Mouse (Mus musculus) limb, embryonic 12.5 days (tissue): ENCODE measurements at regions not wholly inside any gene's neighbourhood (a gene's known extent, or its start where the extent isn't known, plus 50 kb on each side); places are given as distances from the start of the nearest gene placed in this dataset.

Source experiments
- ATAC-seq: fragments of 200-750 bp; cut with Nextera tagmentation; 2 replicates; pipeline ENCODE4 v1.8.0; 2017; ENCODE audit warnings: low read depth, moderate TSS enrichment; ENCODE audit not compliant: insufficient number of reproducible peaks, insufficient read depth, low FRiP score, low TSS enrichment
- H3K27ac ChIP-seq: fragments of 300-500 bp; sonication (generic); 2 replicates; pipeline ENCODE4 v1.5.1; 2016; ENCODE audit warnings: mild to moderate bottlenecking, moderate library complexity
- H3K27me3 ChIP-seq: fragments of 300-500 bp; sonication (generic); 2 replicates; pipeline ENCODE4 v1.6.1; 2016; ENCODE audit warnings: mild to moderate bottlenecking, moderate library complexity
- H3K36me3 ChIP-seq: fragments of 300-500 bp; sonication (generic); 2 replicates; pipeline ENCODE4 v1.6.1; 2016; ENCODE audit warnings: mild to moderate bottlenecking, moderate library complexity
- H3K4me1 ChIP-seq: fragments of 300-500 bp; sonication (generic); replicated peaks from 2 replicates; pipeline ENCODE4 v1.6.1; 2016
- H3K4me2 ChIP-seq: fragments of 300-500 bp; sonication (generic); 2 replicates; pipeline ENCODE4 v1.6.1; 2016; ENCODE audit warnings: mild to moderate bottlenecking, moderate library complexity
- H3K4me3 ChIP-seq: fragments of 300-500 bp; sonication (generic); replicated peaks from 2 replicates; pipeline ENCODE4 v1.5.1; 2016; ENCODE audit warnings: mild to moderate bottlenecking
- H3K9ac ChIP-seq: fragments of 300-500 bp; sonication (generic); replicated peaks from 2 replicates; pipeline ENCODE4 v1.6.1; 2016; ENCODE audit warnings: mild to moderate bottlenecking, moderate library complexity
- H3K9me3 ChIP-seq: fragments of 300-500 bp; sonication (generic); 2 replicates; pipeline ENCODE4 v1.6.1; 2016; ENCODE audit warnings: mild to moderate bottlenecking, moderate library complexity
- WGBS: fragments of 180-500 bp; shearing (Covaris S2); methylation state at CpG from one replicate; pipeline ENCODE4 v1.1.7; 2016; 5-methylcytosine and 5-hydroxymethylcytosine counted together

GRCm38 (mm10) chr2:44464631-44465030, 462.8 kb downstream of the Gtdc1 start:
- H3K9ac ChIP-seq, result no peak overlapping the region

GRCm38 (mm10) chr2:44462619-44463329, 464.7 kb downstream of the Gtdc1 start:
- Histone ChIP-seq H3K9ac (no peak overlapping the region), H3K4me3 (no peak overlapping the region), H3K9me3 (no peaks in the 10 kb centered on the region), H3K4me1 (peaks cover 7% of the 10 kb centered on the region; the same call in 1 of the 2 replicates), H3K27me3 (no peaks in the 10 kb centered on the region), H3K36me3 (no peaks in the 10 kb centered on the region), H3K4me2 (no peak overlapping the region), H3K27ac (no peak overlapping the region)
- WGBS, result 84% methylated on average over 13 of the region's 13 CpGs
- ATAC-seq, result no peak

More at GRCm38 (mm10) chr2:44464631-44465030, 462.8 kb downstream of the Gtdc1 start:
- Histone ChIP-seq H3K4me3 (no peak overlapping the region), H3K27me3 (no peaks in the 10 kb centered on the region), H3K27ac (no peak overlapping the region), H3K9me3 (no peaks in the 10 kb centered on the region), H3K36me3 (no peaks in the 10 kb centered on the region), H3K4me1 (peaks cover 7% of the 10 kb centered on the region; the same call in 1 of the 2 replicates), H3K4me2 (no peak overlapping the region)
- WGBS, result 82% methylated on average over 7 of the region's 7 CpGs
- ATAC-seq, result no peak

- Histone ChIP-seq H3K9ac (no peak overlapping the region), H3K27me3 (no peaks in the 10 kb centered on the region), H3K4me2 (no peak overlapping the region), H3K4me1 (peaks cover 7% of the 10 kb centered on the region; the same call in 1 of the 2 replicates), H3K36me3 (no peaks in the 10 kb centered on the region), H3K4me3 (no peak overlapping the region), H3K9me3 (no peaks in the 10 kb centered on the region), H3K27ac (no peak overlapping the region)
- ATAC-seq, result no peak
- WGBS, result 62% methylated on average over 16 of the region's 16 CpGs
Observed at GRCm38 (mm10) chr2:44461289-44462250, 465.9 kb downstream of the Gtdc1 start.

- H3K4me1 ChIP-seq, result no peaks in the 10 kb centered on the region
- no peak overlapping the region for H3K4me2 ChIP-seq
- H3K9ac ChIP-seq, result no peak overlapping the region
- H3K4me3 ChIP-seq, result no peak overlapping the region
- H3K27ac ChIP-seq, result no peak overlapping the region
- H3K9me3 ChIP-seq, result no peaks in the 10 kb centered on the region
- H3K27me3 ChIP-seq, result no peaks in the 10 kb centered on the region
- ATAC-seq, result no peak
- H3K36me3 ChIP-seq, result no peaks in the 10 kb centered on the region
Observed at GRCm38 (mm10) chr2:44449471-44449870, 478.0 kb downstream of the Gtdc1 start.
